Mouse (Mus musculus) heart, adult 11 months (tissue): ENCODE measurements at regions not wholly inside any gene's neighbourhood (a gene's known extent, or its start where the extent isn't known, plus 50 kb on each side); places are given as distances from the start of the nearest gene placed in this dataset.

Experiments
- DNase-seq: peaks from one replicate; pipeline ENCODE4 v3.0.0; 2022

GRCm38 (mm10) chr5:95864252-95864651, 88.5 kb downstream of the E330014E10Rik start:
- DNase-seq: no peak

- no peak for DNase-seq
These were observed 89.1 kb downstream of the E330014E10Rik start for GRCm38 (mm10) chr5:95864725-95865492.

- DNase-seq: no peak
These were observed 89.7 kb downstream of the E330014E10Rik start for GRCm38 (mm10) chr5:95865516-95865915.

GRCm38 (mm10) chr5:95866848-95867495, 89.8 kb upstream of the Cxcl13 start:
- DNase-seq: no peak

GRCm38 (mm10) chr5:95870336-95870845, 86.4 kb upstream of the Cxcl13 start:
- DNase-seq: no peak

- DNase-seq: peak; percentile 66
These were observed 81.8 kb upstream of the Cxcl13 start for GRCm38 (mm10) chr5:95874969-95875368.

- DNase-seq: peak; percentile 90
These were observed 75.8 kb upstream of the Cxcl13 start for GRCm38 (mm10) chr5:95880914-95881313.
